Mouse (Mus musculus) CD4-positive, CD25-positive, alpha-beta regulatory T cell, adult 9 weeks (primary cell): Measurements from ENCODE around the gene Arid4a. TPM values are rescaled to one million over a fixed set of nuclear protein-coding genes. Genes with fewer than 3 reads are reported as not detected.

Experiments
- polyA plus RNA-seq: library from polyadenylated mRNA; unstranded; fragments of 100-300 nt; shearing (Covaris generic); gene quantifications from one replicate; pipeline ENCODE4 v1.2.1, GENCODE M21; 2017

Arid4a gene
- 175 TPM for polyA plus RNA-seq

GRCm38 (mm10) chr12:71015363-71016210, at the start of gene Arid4a:
Arid4a (plus strand) TSS chr12:71015990.

GRCm38 (mm10) chr12:70974441-70975266, 41.1 kb upstream of the Arid4a start, which contains the start of gene Psma3:
Psma3 (plus strand) TSS chr12:70974621.

DNA sequence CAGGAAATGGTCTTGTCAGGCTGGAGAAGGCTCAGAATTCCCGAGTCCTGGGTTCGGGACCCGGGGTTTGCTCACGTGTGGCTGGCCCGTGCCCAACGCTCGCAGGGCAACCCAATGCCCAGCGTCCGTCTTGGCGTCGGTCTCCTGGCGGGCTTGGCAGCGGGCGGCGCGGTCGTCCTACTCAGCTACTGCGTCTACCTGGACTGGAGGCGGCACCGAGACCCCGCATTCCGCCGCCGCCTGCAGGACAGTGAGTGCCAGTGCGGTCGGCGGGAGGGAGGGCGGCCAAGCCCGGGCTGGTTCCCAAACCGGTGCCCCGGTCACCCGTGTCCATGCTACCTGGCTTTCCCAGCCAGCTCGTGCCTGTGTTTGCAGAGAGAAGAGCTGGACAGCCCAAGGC, 95.5 kb downstream of the Arid4a start, which contains the start of gene Tomm20l:
Tomm20l (plus strand) TSS at position 98 of the 400 bp plus-strand sequence.

DNA sequence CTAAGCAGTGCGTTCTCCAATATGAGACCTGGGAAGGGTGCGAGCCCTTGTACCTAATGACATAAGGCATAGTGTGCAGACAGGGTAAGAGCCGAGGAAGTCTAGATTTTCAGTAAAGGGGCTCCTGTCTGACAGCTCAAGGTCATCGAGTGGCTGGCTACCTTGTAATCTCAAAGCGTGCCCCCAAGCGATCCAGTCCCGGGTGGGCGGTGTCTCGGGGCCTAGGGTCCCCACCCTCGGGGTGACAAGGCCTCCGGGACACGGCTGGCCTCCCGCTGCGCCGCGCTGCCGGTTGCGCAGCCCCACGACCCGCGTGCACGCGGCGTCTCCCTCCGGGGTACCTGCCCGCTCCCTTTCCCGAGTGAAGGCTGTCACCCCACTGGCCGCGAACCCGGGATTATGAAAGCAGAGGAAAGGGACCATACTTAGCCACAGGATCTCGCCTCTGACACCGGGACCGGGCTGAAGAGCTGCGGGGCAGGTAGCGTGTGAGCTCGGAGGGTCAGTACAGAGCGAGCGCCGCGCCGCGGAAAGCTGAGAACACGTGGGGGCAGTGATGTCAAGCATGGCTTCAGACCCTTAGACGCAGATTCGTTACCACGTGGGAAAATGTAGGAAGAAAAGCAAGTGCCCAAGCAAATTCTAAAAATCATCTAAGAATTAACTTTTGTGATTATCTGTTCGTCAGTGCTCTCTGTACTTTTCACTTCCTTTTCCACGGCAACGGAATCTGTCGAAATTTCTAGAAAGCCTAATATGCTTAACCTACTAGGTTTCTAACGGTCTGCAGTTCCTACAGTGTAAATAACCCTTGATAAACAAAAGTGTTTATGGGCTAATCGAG, 120.6 kb downstream of the Arid4a start, which contains the start of the genes Timm9 and 2700049A03Rik:
Timm9 (minus strand) TSS at position 555 of the 844 bp plus-strand sequence.
2700049A03Rik (plus strand) TSS at position 719 of the 844 bp plus-strand sequence.

Other genes with a start within 250 kb of the Arid4a start
- gene Frmd6, start 190.5 kb upstream of the Arid4a start, polyA plus RNA-seq = 42.5 TPM
- gene Actr10, start 78.1 kb upstream of the Arid4a start, polyA plus RNA-seq = 384 TPM
- 443 TPM for gene Psma3, start 41.4 kb upstream of the Arid4a start, polyA plus RNA-seq
- gene Tomm20l, start 95.4 kb downstream of the Arid4a start, polyA plus RNA-seq = not detected
- gene Timm9, start 120.7 kb downstream of the Arid4a start, polyA plus RNA-seq = 58.3 TPM
- 11.6 TPM for gene 2700049A03Rik, start 120.9 kb downstream of the Arid4a start, polyA plus RNA-seq